Mouse (Mus musculus): ENCODE data around the gene Gfer. TPM values are rescaled to one million over a fixed set of nuclear protein-coding genes. Genes with fewer than 3 reads are reported as not detected.
"Not testable (repeated sequence)": the region's sequence is repeated elsewhere in the genome, so short reads cannot be mapped to it uniquely, and the experiment has no call there.

Gene Gfer
- total RNA-seq, 2 experiments from 2014 or later: 24.0 to 24.3 TPM

DNA sequence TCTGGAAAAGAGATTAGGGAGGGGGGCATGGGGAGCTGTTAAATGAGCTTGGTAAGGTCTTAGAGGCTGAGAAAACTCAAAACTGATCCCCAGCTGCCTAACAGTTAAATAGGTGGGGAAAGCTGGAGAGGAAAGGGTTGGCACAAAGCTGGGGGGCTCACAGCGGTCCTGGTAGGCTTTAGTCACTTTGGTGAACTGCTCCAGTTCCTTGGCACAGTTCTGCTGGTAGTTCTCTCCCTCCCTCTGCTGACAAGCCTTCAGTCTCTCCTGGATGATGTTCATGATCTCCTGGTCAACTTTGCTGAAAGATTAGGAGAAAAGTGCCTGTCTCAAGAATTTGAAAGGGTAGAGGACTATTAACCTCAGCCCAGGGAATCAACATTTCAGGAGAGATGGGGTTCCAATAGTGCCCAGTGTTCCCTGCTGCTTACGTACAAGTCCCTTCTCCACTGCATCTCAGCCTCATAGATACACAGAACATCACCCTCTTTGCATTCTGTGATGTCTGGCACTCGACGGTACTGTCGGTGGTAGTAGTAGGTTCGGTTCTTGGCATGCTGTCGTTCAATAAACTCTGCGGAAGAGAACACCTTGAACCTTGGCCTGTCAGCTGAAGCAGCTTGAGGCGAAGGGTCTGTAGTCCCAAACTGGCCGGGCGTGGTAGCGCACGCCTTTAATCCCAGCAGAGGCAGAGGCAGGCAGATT, 26.4 kb upstream of the Gfer start:
- DNase-seq: no peak

DNA sequence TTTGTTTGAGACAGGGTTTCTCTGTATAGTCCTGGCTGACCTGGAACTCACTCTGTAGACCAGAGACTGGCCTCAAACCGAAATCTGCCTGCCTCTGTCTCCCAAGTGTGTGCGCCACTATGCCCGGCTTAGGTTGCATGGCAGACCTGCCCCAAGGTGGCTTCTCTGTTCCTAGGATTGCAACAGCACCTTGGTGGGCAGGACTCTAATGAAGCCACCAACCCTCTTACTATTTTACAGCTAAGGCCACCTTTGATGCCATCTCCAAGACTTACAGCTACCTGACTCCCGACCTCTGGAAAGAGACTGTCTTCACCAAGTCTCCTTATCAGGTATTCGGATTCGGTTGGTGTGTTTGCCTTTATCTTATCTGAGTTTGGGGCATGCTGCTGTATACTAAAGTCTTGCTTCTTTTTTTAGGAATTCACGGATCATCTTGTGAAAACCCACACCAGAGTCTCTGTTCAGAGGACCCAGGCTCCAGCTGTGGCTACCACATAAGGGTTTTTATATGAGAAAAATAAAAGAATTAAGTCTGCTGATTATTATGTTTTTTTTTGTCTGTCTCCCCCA, 25.5 kb upstream of the Gfer start:
- not testable (repeated sequence) for DNase-seq

DNA sequence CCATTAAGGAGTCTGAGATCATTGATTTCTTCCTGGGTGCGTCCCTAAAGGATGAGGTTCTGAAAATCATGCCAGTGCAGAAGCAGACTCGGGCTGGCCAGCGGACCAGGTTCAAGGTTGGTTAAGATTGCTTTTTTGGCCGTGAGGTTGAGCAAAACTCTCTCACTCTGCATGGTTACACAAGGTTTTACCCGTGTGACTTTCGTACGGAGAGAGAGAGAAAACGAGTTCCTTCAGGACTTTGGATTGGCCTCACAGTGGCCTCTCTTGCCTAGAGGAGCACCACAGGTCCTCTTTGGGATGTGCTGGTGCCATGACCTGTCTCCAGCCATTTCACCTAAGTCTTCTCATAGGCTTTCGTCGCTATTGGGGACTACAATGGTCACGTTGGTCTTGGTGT, 24.7 kb upstream of the Gfer start:
- DNase-seq: not testable (repeated sequence)

DNA sequence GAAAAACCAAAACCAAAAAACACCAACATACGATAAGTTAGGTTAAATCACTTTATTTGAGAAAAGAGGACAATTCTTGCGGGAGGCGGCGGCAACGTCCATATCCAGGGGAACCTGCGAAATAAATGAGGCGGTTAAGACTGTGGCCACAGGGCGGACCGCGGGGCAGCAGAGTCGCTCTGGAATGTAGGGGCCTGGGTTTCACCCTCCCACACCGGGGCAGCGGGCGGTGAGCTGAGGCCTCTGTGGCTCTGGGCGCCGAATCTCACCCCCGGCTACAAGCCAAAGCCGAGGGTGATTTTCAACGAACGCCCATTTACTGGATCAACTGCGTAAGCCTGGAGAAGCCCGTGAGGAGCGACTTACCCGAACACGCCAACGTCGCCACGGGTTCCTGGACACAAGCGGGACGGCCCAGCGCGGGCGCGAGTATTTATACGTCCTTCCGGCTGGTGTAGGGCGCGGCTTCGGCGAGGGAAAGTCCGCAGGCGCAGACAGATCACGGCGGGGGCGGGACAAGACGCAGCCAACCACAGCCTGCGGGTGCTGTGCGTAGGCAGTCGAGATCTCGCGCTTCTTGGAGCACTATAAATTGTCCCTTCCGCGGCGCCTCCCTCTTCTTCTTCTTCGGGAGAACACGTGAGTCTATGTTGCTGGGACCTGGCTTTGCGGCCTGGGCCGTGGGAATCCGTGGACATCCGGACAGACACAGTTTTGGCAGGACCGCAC, 23.7 kb upstream of the Gfer start:
- peak; percentile 97 to 99 for DNase-seq

DNA sequence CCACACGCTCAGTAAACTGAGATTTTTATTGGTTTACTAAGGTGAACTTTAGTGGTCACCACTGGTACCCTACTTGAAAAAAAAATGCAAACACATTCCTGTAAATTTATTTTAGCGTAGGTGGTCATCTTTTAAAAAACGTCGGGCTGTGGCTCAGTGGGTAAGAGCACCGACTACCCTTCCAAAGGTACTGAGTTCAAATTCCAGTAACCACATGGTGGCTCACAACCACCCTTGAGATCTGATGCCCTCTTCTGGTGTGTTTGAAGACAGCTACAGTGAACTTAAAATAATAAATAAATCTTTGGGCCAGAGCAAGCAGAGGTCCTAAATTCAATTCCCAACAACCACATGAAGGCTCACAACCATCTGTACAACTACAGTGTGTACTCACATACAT, 23.0 kb upstream of the Gfer start:
- DNase-seq: not testable (repeated sequence)

DNA sequence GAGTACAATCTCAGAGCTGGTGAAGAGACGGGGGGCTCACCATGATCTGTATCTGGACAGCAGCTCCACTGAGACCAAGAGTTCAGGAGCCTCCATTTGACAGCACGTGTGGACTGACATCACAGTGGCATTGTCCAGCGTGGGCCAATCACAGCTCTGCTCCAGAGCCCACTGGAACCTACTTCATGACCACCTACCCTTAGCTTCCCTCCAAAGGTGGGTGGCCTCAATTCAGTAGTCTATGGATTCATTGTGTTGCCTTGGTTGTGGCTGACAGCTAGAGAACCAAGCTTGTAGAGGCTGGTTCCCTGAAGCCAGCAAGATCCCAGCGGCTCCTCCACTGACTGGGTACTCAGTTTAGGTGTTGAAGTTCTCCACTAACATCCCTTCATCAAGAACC, 22.0 kb upstream of the Gfer start, which contains the start of the genes Rnf151 and Rps2:
TSS of gene Rnf151 (minus strand) at position 121 of the 400 bp plus-strand sequence.
TSS of gene Rps2 (plus strand) at position 174 of the 400 bp plus-strand sequence.
- DNase-seq: no peak

DNA sequence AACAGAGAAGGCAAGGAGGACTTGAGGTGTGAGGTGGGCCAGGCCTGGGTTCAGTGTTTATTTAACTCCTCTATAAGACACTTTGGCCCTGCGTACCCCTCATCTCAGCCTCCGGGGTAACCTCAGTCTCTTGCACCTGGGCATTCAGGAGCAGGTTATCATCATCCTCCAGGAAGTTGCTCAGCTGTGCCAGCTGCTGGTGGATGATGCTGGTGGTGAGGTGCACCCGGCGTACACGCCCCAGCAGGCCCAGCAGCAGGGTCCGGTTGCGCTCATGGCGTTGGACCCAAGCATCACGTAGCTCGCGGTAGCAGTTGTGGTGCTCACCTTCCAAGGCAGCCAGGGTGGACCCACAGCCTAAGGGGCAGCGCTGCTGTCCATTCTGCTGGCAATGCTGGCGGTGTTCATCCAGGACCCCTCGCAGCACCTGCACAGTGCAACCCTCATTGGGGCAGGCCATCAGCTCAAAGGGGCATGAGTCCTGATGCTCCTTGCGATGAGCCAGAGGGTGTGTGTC, 20.3 kb upstream of the Gfer start:
- DNase-seq: no peak

DNA sequence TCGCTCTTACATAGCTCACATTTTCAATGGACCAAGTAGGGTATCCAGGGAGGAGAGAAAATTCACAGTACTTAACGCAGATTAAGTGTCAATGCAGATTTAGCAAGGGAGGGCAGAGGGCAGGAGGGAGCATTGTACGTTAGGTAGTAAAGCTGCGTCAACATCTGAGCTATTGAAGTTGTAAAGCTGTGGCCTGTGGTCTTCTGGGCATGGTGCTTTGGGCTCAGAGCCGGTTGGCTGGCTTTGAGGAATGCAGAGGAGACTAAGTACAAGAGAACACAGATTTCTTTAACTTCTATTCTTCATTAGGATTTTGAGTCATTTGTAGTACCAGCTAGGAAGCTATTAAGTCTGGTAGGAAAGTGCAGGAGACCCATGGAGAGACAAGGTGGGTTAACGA, 19.6 kb upstream of the Gfer start:
- no peak for DNase-seq

DNA sequence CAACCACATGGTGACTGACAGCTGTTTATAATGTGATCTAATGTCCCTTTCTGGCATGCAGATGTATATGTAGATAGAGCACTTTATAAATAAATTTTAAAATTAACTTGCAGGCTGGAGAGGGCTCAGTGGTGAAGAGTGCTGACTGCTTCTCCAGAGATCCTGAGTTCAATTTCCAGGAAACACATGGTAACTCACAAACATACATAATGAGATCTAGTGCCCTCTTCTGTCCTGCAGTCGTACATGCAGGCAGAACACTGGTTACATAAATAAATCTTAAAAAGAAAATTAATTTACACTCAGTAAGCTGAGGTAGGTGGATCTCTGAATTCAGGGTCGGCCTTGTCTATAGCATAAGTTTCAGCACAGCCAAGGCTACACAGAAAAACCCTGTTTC, 12.7 kb upstream of the Gfer start:
- no peak for DNase-seq

DNA sequence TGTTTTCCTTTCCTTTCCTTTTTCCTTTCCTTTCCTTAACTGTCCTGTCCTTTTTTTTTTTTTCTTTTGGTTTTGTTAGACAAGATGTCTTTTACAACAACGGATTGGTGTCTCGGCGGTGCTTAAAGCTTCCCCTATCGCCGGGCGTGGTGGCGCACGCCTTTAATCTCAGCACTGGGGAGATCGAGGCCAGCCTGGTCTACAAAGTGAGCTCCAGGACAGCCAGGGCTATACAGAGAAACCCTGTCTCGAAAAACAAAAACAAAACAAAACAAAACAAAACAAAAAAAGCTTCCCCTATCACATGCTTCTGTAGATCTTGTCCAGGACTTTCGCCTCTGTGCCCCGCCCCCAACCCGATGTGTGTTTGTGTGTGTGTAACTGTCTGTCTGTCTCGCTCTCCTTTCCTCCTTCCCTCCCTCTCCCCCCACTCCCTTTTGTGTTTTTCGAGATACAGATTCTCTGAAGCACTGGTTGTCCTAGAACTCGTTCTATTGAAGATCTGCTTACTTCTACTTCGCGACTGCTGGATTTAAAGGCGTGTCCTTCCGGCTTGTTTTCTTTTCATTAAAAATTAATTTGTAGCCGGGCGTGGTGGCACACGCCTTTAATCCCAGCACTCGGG, 12.0 kb upstream of the Gfer start:
- DNase-seq: no peak

DNA sequence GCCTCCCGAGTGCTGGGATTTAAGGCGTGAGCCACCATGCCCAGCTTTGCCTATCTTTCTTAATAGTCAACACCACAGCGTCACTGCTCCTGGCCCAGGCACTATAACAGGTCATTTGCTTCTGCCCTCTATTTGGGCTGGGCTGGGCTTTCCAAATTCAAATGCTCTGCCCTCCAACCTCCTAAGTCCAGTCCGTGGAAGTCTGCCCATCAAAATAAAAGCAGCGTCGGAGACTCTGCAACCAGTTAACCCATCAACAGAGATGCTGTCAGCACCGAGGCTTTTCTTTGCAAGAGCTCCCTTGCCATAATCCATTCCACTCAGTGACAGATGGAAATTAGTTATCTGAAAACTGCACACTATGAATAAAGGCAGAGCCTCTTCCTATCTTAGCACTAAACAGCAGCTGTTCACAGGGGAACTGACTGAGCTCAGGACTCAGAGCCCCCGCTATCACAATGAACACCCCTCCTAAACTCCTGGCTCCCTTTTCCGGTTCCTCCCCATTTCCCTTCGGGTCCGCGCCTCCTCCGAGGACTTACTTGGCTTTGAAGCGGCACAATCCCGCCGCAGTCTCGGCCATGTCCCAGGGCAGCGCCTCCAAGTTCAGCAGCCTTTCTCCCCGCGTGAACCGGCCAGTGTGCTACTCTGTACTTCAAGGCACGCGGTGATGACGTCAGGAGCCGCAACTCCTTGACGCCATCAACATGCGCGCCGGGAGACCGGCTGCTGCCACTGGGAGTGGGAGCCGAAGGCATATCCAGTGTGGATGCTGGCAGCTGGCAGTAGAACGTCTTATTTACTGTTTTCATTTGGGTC, 11.2 kb upstream of the Gfer start, which contains the start of gene Tbl3:
TSS of gene Tbl3 (minus strand) at position 679 of the 819 bp plus-strand sequence.
- peak; percentile 94 to 97 for DNase-seq

DNA sequence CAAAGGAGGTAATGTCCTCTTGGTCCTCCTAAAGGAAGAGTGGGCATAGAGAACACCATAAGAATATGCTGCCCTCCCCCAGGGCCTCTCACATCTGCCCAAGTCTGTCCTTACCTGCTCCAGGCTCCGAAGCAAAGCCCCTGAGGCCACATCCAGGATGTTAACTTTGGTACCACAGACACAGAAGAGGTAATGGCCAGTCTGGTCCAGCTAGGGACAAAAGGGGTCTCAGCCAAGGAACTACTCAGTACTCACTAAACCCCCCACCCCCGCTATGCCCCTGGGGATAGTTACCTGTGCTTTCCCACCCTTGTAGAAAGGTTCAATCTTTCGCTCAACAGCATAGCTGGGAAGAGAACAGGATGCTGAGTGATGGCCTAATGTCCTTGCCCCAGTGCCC, 9.9 kb upstream of the Gfer start:
- DNase-seq: no peak

DNA sequence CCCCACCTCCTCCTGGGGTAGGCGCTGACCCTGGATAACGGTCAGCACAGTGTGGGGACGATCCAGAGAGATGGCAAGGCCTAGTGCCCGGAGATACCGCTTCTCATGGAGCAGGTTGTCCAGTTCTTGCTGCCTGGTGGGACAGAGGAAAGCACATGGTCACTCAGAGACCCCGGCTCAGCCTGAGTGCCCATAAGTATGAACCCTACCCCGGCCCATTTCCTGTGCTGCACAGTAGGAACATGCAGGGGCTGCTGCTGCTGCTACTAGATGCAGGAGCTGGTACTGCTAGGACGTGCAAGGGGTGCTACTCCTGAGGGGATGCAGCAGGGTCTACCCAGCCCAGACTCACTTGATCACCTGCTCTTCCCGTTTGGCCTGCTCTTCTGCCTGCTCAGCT, 5.3 kb upstream of the Gfer start:
- no peak for DNase-seq

DNA sequence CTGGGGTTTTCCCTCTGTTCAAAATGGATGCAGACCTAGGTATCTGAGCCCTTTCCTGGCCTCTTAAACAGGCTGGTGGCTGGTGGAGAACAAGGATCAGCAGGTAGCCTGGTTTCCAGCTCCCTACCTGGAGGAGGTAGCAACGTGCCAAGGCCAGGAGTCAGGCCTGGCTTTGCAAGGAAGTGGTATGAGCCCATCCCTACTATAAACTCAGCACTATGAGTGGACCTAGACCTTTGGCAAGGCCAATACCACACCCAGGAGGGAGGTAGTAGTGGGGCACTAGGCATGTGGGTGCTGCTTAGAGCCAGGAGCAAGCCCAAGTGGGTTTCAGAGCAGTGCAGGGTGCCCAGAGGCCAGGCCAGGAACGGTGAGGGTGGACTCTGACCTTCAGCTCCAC, 3.5 kb upstream of the Gfer start:
- no peak for DNase-seq

DNA sequence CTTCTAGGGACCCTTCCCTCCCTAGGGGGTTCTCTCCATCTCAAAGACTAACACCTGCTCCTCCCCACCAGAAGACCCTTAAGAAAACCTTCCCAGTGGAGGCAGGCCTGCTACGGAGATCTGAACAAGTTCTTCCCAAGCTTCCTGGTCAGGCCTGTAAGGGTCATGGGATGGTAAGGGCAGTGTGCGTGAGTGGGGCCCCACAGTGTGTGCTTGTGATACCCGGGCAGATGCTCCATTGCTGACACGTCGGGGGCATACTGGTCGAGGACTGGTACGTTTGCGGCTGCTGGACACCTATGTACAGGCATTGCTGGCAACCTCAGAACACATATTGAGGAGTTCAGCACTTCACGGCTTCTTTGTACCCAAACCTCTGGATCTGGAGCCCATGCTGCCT, 2.8 kb upstream of the Gfer start:
- DNase-seq: no peak

DNA sequence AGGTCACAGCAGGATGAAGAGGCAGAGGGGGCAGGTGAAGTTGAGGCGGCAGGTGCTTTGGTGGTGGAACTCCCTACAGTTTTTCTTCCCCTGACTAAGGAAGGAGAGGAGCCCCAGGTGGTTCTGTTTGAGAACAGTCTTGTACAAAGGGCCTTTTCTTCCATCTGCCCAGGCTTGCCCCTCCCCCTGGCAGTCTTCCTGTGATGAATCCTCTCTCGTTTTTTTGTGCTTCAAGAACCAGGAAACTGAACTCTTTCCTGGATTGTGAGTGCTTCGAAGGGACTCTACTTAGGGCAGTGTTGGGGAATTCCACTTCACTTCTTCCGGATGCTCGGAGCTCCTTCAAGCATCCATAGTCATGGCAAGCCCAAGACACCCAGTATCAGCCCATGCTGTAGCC, 2.0 kb upstream of the Gfer start:
- no peak for DNase-seq

DNA sequence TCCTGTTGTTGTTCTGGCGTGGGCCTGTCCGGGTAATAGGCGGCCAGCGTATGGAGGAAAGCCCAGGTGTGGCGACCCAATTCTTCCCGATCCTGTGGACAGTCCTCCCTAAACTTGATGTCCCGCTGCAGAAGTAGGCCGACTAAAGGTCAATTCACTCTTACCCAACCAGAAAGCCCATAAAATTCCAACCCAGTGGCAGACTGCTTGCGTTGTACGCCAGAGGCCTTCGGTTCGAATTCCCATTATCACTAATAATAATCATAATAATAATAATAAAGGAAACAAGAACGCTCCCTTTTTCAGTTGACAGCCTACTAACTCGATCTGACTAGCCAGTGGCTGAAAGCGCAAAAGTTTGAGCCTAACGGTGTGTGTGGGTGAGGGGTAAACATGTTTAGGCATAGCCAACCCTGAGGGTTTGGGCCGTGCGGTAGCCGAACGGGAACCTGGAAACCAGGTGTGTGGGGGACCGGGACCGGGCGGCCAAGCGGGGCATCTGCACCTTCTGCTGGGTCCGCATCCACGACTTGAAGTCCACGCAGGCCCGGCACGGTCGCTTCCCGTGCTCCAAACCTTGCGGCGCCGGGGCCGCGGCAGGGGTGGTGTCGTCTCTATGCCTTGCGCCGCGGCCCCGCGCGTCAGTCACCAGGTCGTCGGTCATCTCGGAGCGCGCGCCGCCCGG, 488 bp downstream of the Gfer start:
- no peak for DNase-seq

DNA sequence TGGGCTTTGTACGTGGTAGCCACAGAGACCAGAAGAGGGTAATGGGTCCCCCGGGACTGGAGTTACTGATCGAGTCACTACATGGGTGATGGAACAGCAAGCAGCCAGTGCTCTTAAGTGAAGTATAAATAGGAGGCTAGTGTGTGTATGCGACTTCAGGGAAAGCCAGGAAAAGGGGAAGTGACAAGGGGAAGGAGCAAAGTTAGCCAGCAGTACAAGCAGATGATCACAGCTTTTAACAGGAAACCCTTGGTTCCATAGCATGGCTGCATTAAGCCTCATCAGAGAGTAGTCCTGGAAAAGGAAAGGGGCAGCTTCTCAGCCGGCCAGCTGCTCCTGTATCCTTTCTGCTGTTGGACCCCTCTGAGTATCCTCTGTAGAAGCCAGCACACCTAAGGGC, 3.6 kb downstream of the Gfer start:
- DNase-seq: peak in 1 of 2 experiments; percentile 28

DNA sequence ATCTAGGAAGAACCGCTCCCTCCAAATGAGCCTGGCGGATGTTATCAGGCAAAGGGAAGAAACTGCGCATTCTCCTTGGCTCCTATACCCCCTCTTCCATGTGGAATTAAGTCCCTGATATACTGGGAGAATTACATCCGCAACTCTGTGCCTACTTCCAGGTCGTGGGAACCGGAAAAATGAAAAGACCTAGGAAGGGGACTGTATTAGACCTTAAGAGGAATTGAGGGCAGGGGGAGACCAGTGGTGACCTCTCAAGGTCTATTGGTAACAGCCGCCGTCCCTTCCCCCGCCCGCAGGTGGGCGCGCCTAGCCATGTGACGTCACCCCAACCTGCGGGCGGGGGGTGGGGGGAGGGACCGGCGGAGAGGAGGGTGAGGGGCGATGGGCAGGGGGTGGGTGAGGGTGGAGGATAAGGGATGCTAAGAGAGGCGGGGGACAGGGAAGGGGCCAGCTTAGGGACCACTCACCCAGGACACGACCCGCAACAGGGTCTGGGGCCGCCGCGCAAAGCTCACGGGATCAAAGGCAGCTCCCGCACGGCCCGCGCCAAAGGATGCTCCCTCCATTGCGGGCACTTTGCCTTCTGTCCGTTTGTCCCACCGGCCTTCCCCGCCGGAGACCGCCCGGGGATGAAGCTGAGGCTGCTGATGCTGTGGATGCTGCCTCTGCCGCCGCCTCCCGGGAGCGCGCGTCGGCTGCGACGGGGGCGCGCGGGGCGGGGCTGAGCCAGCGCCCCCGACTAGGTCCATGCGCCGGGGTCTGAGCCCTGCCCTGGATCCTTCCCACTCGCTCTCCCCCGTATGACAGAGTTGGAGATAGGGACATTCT, 6.5 kb downstream of the Gfer start, which contains the start of gene Syngr3:
TSS of gene Syngr3 (minus strand) at position 705 of the 831 bp plus-strand sequence.
- no peak for DNase-seq

DNA sequence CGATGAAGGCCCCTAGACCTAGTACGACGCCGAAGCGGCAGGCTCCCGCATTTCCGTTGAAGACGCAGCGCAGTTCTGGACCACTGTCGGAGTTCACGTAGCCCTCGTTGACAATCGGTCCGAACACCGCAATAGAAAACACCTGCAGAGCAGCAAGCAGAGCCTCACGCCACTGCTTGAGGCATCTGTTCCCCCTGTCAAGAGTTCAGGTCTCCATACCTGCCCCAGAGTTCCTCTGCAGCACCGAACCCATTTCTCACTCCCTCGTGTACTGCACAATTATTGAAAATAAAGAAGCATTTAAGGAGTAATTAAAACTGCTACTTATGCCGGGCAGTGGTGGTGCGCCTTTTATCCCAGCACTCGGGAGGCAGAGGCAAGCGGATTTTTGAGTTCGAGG, 8.4 kb downstream of the Gfer start:
- no peak for DNase-seq

Data from heart, adult 18-20 months (tissue).